Mouse (Mus musculus): ENCODE measurements around the gene Carnmt1. TPM values are rescaled to one million over a fixed set of nuclear protein-coding genes. Genes with fewer than 3 reads are reported as not detected.

Carnmt1 gene
- polyA plus RNA-seq (2015; fragmentation: Nextera tagmentation; extraction: Ambion mirVana), result 32.2 and 35.9 TPM in 2 replicates

DNA sequence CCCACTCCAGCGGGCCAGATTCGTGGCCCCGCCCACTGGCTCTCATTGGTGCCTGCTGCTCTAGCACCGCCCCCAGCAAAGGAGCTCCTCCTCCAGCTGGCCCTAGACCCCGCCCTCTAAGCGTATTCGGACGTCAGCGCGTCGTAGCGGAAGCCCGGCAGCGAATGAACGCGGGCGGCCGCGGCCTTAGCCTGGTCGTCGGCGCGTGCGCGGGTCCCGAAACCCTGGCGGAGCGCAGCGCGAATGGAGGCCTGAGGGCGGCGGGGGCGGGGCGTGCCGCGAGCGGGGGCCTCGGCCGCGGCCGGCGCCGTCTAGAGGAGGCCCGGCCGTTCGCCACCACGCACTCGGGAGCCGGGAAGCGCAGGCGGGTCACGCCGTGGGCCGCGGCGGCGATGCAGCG, at the start of gene Carnmt1:
Carnmt1 (plus strand) TSS at position 157 of the 400 bp plus-strand sequence.
- H3K27me3 ChIP-seq (ENCODE audit: insufficient read depth, low read length), result no peaks in the 10 kb centered on the region
- DNase-seq (ENCODE audit: low spot score) (peak; percentile 99), ATAC-seq (replicated peaks; ENCODE audit: low FRiP score, low read depth) (peak; percentile 98)
- H3K4me3 ChIP-seq (replicated peaks; ENCODE audit: low read depth, low read length), result peak within 1 kb of the TSS; percentile 71
- peak within 1 kb of the TSS; percentile 78 for H3K4me2 ChIP-seq (ENCODE audit: low read length)
- peaks cover 22% of the 10 kb centered on the region for H3K4me1 ChIP-seq (replicated peaks; ENCODE audit: insufficient read depth, low read length)
- H3K36me3 ChIP-seq (ENCODE audit: insufficient read depth, low read length), result no peaks in the 10 kb centered on the region
- no peak for TF ChIP-seq CTCF (IDR thresholded peaks at IDR 0.05; ENCODE audit: low read depth)
- peak within 1 kb of the TSS; percentile 89 for H3K27ac ChIP-seq
- H3K9ac ChIP-seq (ENCODE audit: low read depth, low read length), result peak within 1 kb of the TSS; percentile 76
- H3K9me3 ChIP-seq (replicated peaks; ENCODE audit: low read length), result no peaks in the 10 kb centered on the region
- WGBS, result 1% methylated on average over 48 of the region's 58 CpGs

DNA sequence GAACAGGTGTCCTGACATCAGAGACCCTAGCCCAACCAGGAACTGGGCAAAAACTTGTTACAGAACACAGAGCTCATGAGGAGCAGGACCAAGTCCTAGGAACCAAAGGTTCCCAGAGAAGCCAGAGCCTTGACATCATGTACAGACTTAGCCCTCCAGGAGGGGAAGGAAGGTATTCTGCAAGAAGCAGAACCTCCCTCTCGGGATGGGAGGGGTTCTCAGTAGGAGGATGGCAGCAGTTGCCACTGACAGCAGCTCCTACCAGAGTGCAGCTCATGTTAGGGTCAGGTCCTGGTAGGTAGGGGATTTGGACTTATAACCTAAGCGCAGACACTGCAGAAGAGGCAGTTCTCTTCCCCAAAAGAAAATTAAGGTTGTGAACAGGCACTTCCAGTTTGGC, 46.7 kb upstream of the Carnmt1 start:
- Histone ChIP-seq H3K4me2 (ENCODE audit: low read length) (no peak overlapping the region), H3K9me3 (replicated peaks; ENCODE audit: low read length) (no peaks in the 10 kb centered on the region), H3K27me3 (ENCODE audit: insufficient read depth, low read length) (no peaks in the 10 kb centered on the region), H3K36me3 (ENCODE audit: insufficient read depth, low read length) (no peaks in the 10 kb centered on the region), H3K9ac (ENCODE audit: low read depth, low read length) (no peak overlapping the region), H3K4me1 (replicated peaks; ENCODE audit: insufficient read depth, low read length) (0 out of 2 replicates have a peak, but pooled peaks cover 4% of the 10 kb centered on the region), H3K27ac (no peak overlapping the region), H3K4me3 (replicated peaks; ENCODE audit: low read depth, low read length) (no peak overlapping the region)
- WGBS, result 75% methylated on average over 2 of the region's 2 CpGs
- DNase-seq (ENCODE audit: low spot score), result no peak
- no peak for TF ChIP-seq CTCF (IDR thresholded peaks at IDR 0.05; ENCODE audit: low read depth)
- ATAC-seq (replicated peaks; ENCODE audit: low FRiP score, low read depth), result no peak

DNA sequence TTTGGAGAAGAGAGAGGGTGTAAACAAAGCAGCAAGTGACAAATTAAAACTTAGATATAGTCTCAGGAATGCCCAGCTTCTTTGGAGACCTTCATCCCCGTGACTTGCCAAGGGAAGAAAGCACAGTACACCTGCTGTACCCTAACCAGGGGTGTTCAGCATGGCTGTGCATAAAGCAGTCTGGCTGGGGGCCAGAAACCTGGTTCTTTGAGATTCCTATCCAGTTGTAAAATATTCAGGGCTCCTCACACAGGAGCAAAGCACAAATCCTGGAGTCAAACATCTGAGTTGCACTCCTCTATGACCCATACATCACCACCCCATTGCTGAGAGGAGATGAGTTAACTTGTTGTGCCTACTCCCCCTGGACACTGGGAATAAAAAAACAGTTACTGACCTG, 41.0 kb upstream of the Carnmt1 start:
- peak; percentile 23; the same call in 1 of the 2 replicates for ATAC-seq (replicated peaks; ENCODE audit: low FRiP score, low read depth)
- no peaks in the 10 kb centered on the region for H3K9me3 ChIP-seq (replicated peaks; ENCODE audit: low read length)
- peak overlapping the region; percentile 97 for H3K27ac ChIP-seq
- peak overlapping the region; percentile 83; the same call in 1 of the 2 replicates for H3K9ac ChIP-seq (ENCODE audit: low read depth, low read length)
- peak; percentile 44 for DNase-seq (ENCODE audit: low spot score)
- H3K36me3 ChIP-seq (ENCODE audit: insufficient read depth, low read length), result no peaks in the 10 kb centered on the region
- TF ChIP-seq CTCF (IDR thresholded peaks at IDR 0.05; ENCODE audit: low read depth), result no peak
- peak overlapping the region; percentile 61 for H3K4me2 ChIP-seq (ENCODE audit: low read length)
- peaks cover 16% of the 10 kb centered on the region; the same call in 1 of the 2 replicates for H3K4me1 ChIP-seq (replicated peaks; ENCODE audit: insufficient read depth, low read length)
- peak overlapping the region; percentile 71 for H3K4me3 ChIP-seq (replicated peaks; ENCODE audit: low read depth, low read length)
- no peaks in the 10 kb centered on the region for H3K27me3 ChIP-seq (ENCODE audit: insufficient read depth, low read length)
- WGBS, result 53% methylated on average over 1 of the region's 1 CpGs

DNA sequence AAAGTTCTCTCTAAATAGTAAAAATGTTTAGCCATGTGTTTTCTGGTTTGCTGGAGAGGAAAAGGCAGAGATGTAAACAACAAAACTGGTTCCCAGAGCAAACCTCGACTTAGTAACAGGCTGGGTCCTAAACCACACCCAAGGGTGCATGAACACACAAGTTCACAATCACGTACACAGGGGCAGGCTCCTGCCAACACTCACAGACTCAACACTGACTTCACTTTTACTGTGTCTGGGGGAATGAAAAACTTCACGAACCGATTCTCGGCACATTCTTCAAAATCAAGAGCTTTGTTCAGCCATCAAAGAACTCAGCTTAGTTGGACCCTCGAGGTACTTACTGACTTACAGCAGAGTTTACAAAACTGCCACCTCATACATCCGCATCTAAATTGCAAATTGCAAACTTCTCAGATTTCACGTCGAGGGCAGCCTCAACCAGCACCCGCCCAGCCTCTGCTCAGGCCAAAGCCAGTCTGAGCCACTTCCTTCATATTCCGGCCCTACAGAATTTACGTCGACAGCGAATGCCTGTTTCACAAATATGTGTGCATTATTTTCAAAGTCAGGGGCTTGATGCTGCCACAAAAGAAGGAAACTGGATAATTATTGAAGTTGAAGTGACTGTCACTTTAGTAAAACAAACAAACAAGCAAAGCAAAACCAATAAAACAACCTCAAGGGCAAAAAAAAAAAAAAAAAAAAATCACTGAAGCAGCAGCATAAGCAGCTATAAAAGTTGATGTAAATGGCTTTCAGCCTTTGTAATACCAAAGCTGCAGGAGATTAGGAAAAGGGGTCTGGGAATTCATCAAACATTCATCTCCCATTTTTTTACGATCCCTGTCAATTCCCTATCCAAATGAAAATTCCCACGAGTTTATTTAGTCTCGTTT, 40.1 kb upstream of the Carnmt1 start:
- no peaks in the 10 kb centered on the region for H3K27me3 ChIP-seq (ENCODE audit: insufficient read depth, low read length)
- peaks cover 16% of the 10 kb centered on the region; the same call in 1 of the 2 replicates for H3K4me1 ChIP-seq (replicated peaks; ENCODE audit: insufficient read depth, low read length)
- WGBS, result 6% methylated on average over 17 of the region's 17 CpGs
- peak overlapping the region; percentile 71 for H3K4me3 ChIP-seq (replicated peaks; ENCODE audit: low read depth, low read length)
- peak overlapping the region; percentile 97 for H3K27ac ChIP-seq
- no peaks in the 10 kb centered on the region for H3K9me3 ChIP-seq (replicated peaks; ENCODE audit: low read length)
- peak overlapping the region; percentile 61 for H3K4me2 ChIP-seq (ENCODE audit: low read length)
- DNase-seq (ENCODE audit: low spot score) (peak; percentile 80), ATAC-seq (replicated peaks; ENCODE audit: low FRiP score, low read depth) (no peak)
- H3K9ac ChIP-seq (ENCODE audit: low read depth, low read length), result peak overlapping the region; percentile 83
- no peaks in the 10 kb centered on the region for H3K36me3 ChIP-seq (ENCODE audit: insufficient read depth, low read length)
- TF ChIP-seq CTCF (IDR thresholded peaks at IDR 0.05; ENCODE audit: low read depth), result no peak

DNA sequence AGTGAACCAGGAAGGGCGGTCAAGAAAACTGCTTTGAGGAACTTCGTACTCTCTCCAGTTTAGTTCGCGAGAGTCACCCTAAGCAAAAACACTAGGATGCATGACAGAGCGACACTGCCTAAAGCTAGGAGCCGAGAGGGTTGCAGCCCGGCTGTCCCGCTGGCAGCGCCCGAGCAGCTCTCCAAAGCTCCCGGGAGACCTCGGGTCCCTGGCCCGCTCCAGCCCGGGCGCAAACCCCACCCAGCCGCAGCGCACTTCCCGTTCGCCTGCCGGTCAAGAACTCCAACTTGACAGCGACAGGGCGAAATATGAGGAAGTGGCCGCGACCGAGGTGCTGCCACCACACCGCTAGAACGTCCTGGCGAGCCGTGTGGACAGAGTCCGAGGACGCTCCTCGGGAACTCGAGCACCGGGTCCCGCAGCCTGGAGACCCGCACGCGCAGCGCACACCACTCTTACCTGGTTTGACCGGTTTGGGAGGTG, 39.4 kb upstream of the Carnmt1 start:
- H3K27me3 ChIP-seq (ENCODE audit: insufficient read depth, low read length), result no peaks in the 10 kb centered on the region
- H3K4me1 ChIP-seq (replicated peaks; ENCODE audit: insufficient read depth, low read length), result peaks cover 16% of the 10 kb centered on the region; the same call in 1 of the 2 replicates
- no peaks in the 10 kb centered on the region for H3K9me3 ChIP-seq (replicated peaks; ENCODE audit: low read length)
- peak overlapping the region; percentile 71 for H3K4me3 ChIP-seq (replicated peaks; ENCODE audit: low read depth, low read length)
- H3K9ac ChIP-seq (ENCODE audit: low read depth, low read length), result peak overlapping the region; percentile 83
- H3K4me2 ChIP-seq (ENCODE audit: low read length), result peak overlapping the region; percentile 61
- H3K36me3 ChIP-seq (ENCODE audit: insufficient read depth, low read length), result no peaks in the 10 kb centered on the region
- peak; percentile 63 for DNase-seq (ENCODE audit: low spot score)
- peak overlapping the region; percentile 97 for H3K27ac ChIP-seq
- ATAC-seq (replicated peaks; ENCODE audit: low FRiP score, low read depth), result peak; percentile 55
- TF ChIP-seq CTCF (IDR thresholded peaks at IDR 0.05; ENCODE audit: low read depth), result no peak
- whole genome bisulfite sequencing, result under 1% methylated on average over 40 of the region's 40 CpGs

DNA sequence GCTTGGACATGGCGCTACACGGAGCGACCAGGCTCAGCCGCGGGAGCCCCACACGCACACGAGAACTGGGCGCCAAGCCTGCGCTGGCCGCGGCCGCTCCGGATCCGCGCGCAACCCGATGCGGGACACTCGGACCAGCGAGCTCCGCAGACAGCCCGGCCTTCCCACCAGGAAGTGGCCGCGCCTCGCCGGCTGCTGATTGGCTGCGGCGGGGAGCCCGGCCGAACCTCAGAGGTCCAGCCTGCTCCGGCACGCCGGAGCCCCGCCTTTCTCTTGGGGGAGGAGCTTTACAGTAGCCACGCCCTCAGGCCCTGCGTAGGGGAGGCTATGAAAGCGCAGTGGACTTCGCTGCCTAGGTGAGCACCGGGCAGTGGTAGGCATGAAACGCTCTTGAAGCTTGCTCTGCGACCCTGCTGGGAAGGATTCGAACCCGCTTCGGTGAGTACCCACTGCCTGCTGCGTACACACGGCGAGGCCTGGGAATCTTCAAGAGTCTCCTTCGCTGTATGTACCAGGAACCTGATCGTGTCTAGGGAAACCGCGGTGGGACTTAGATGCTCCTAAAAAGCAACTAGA, 38.8 kb upstream of the Carnmt1 start, which contains the start of the genes Ostf1 and Nmrk1:
Ostf1 (minus strand) TSS at position 180 of the 576 bp plus-strand sequence.
Nmrk1 (plus strand) TSS at position 307 of the 576 bp plus-strand sequence.
- Histone ChIP-seq H3K9me3 (replicated peaks; ENCODE audit: low read length) (no peaks in the 10 kb centered on the region), H3K9ac (ENCODE audit: low read depth, low read length) (peak within 1 kb of the TSS; percentile 83), H3K27me3 (ENCODE audit: insufficient read depth, low read length) (no peaks in the 10 kb centered on the region), H3K4me3 (replicated peaks; ENCODE audit: low read depth, low read length) (peak within 1 kb of the TSS; percentile 71), H3K4me1 (replicated peaks; ENCODE audit: insufficient read depth, low read length) (peaks cover 16% of the 10 kb centered on the region; the same call in 1 of the 2 replicates), H3K4me2 (ENCODE audit: low read length) (peak within 1 kb of the TSS; percentile 61), H3K27ac (peak within 1 kb of the TSS; percentile 97), H3K36me3 (ENCODE audit: insufficient read depth, low read length) (no peaks in the 10 kb centered on the region)
- 1% methylated on average over 51 of the region's 51 CpGs for WGBS
- peak; percentile 97 for ATAC-seq (replicated peaks; ENCODE audit: low FRiP score, low read depth)
- DNase-seq (ENCODE audit: low spot score), result peak; percentile 96
- TF ChIP-seq CTCF (IDR thresholded peaks at IDR 0.05; ENCODE audit: low read depth), result no peak
